Mouse (Mus musculus) lung, embryonic 16.5 days (tissue): ENCODE measurements at regions not wholly inside any gene's neighbourhood (a gene's known extent, or its start where the extent isn't known, plus 50 kb on each side); places are given as distances from the start of the nearest gene placed in this dataset.

Experiments
- ATAC-seq: fragments of 200-750 bp; cut with Nextera tagmentation; 2 replicates; pipeline ENCODE4 v1.8.0; 2017; ENCODE audit warnings: low read depth, mild to moderate bottlenecking, moderate library complexity
- H3K27ac ChIP-seq: fragments of 300-500 bp; sonication (generic); 2 replicates; pipeline ENCODE4 v1.5.1; 2014; ENCODE audit warnings: mild to moderate bottlenecking, control low read depth, low read length
- H3K27me3 ChIP-seq: fragments of 300-500 bp; sonication (generic); 2 replicates; pipeline ENCODE4 v1.6.1; 2014; ENCODE audit warnings: low read depth, low read length, mixed read lengths; ENCODE audit not compliant: control insufficient read depth, insufficient read depth
- H3K36me3 ChIP-seq: fragments of 300-500 bp; sonication (generic); 2 replicates; pipeline ENCODE4 v1.6.1; 2014; ENCODE audit warnings: low read length; ENCODE audit not compliant: control insufficient read depth, insufficient read depth
- H3K4me1 ChIP-seq: fragments of 300-500 bp; sonication (generic); replicated peaks from 2 replicates; pipeline ENCODE4 v1.6.1; 2014; ENCODE audit warnings: low read length, mixed read lengths; ENCODE audit not compliant: control insufficient read depth, insufficient read depth
- H3K4me2 ChIP-seq: fragments of 300-500 bp; sonication (generic); 2 replicates; pipeline ENCODE4 v1.6.1; 2014; ENCODE audit warnings: low read depth, low read length, control low read depth
- H3K4me3 ChIP-seq: fragments of 300-500 bp; sonication (generic); 2 replicates; pipeline ENCODE4 v1.5.1; 2014; ENCODE audit warnings: mild to moderate bottlenecking, low read length, control low read depth
- H3K9ac ChIP-seq: fragments of 300-500 bp; sonication (generic); 2 replicates; pipeline ENCODE4 v1.6.1; 2014; ENCODE audit warnings: low read length, control low read depth
- H3K9me3 ChIP-seq: fragments of 300-500 bp; sonication (generic); 2 replicates; pipeline ENCODE4 v1.6.1; 2016; ENCODE audit warnings: low read length; ENCODE audit not compliant: control insufficient read depth
- WGBS: fragments of 180-500 bp; shearing (Covaris S2); extraction: QIAGEN DNeasy Blood & Tissue Kit; methylation state at CpG from one replicate; pipeline ENCODE4 v1.1.7; 2014; 5-methylcytosine and 5-hydroxymethylcytosine counted together

- no peak for ATAC-seq
- no peaks in the 10 kb centered on the region for H3K36me3 ChIP-seq
- H3K4me1 ChIP-seq: no peaks in the 10 kb centered on the region
- WGBS: 50% methylated on average over 7 of the region's 7 CpGs
- H3K4me2 ChIP-seq: no peak overlapping the region
- H3K9me3 ChIP-seq: no peaks in the 10 kb centered on the region
- no peak overlapping the region for H3K27ac ChIP-seq
- H3K27me3 ChIP-seq: no peaks in the 10 kb centered on the region
- no peak overlapping the region for H3K9ac ChIP-seq
- no peak overlapping the region for H3K4me3 ChIP-seq
Observed at GRCm38 (mm10) chr13:115977118-115977889, 332.2 kb downstream of the Isl1 start.
